Mouse (Mus musculus): Measurements from ENCODE around the gene Edar. TPM values are rescaled to one million over a fixed set of nuclear protein-coding genes. Genes with fewer than 3 reads are reported as not detected.

The Edar gene
- total and polyA plus RNA-seq, 2 experiments: under 0.01 to 0.05 TPM

DNA sequence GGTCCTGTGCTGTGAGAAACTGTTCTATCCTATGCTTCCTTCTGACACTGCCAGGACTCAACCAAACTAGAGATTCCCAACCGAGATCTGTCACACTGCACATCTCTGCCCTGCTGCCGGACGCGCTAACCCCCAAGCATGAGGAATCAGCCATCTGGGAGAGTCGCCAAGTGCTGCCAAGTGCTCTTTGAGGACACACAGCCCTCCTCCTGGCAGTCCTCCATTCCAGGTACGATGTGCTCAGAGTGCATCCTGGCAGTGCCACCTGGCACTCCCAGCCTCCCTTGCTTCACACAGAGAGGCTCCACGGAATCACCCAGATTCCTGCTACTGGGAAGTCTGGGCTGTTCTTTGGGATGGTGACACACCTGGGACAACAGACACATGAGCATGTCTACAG, 31.3 kb downstream of the Edar start:
- no peak overlapping the region for H3K27ac ChIP-seq (replicated peaks; ENCODE audit: insufficient read depth, low read depth, low read length)
- no peaks in the 10 kb centered on the region for H3K36me3 ChIP-seq (ENCODE audit: control insufficient read depth, insufficient read depth, low read length)
- TF ChIP-seq CTCF (IDR thresholded peaks at IDR 0.05; ENCODE audit: low read depth, low read length) (no peak), POLR2A (IDR thresholded peaks at IDR 0.05; ENCODE audit: extremely low read depth, insufficient read depth, low read length) (no peak)
- no peak overlapping the region for H3K9ac ChIP-seq (ENCODE audit: low read depth, low read length)
- H3K27me3 ChIP-seq (ENCODE audit: control insufficient read depth, insufficient read depth, low read length): no peaks in the 10 kb centered on the region
- 76% methylated on average over 7 of the region's 7 CpGs for WGBS
- no peak for DNase-seq (ENCODE audit: extremely low read depth, low read depth, low spot score)
- no peak overlapping the region for H3K4me3 ChIP-seq (ENCODE audit: insufficient read depth, low read depth, low read length)
- no peaks in the 10 kb centered on the region for H3K79me2 ChIP-seq (ENCODE audit: control insufficient read depth, insufficient read depth, low read length)
- H3K4me1 ChIP-seq (ENCODE audit: control insufficient read depth, insufficient read depth, low read length): no peaks in the 10 kb centered on the region

DNA sequence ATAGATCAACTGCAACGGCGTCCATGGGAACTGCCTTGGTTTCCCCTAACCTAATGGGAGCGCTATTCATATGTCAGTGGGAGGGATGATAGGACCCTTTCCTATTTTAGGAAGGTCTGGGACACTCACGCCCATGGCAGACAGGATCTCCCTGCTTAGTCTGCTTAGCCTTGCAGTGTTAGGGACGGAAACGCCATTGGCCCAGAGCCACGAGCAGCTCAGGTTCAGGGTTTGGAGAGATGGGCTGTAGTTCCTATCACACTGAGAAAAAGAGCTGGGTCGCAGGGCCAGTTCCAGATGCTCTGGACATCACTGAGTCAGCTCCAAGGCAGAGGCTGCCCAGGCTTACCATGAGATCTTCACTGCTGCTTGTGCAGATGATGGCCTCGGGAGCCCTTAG, 32.5 kb downstream of the Edar start:
- Histone ChIP-seq H3K79me2 (ENCODE audit: control insufficient read depth, insufficient read depth, low read length) (no peaks in the 10 kb centered on the region), H3K27me3 (ENCODE audit: control insufficient read depth, insufficient read depth, low read length) (no peaks in the 10 kb centered on the region; the same call in 1 of the 2 replicates), H3K36me3 (ENCODE audit: control insufficient read depth, insufficient read depth, low read length) (no peaks in the 10 kb centered on the region), H3K27ac (replicated peaks; ENCODE audit: insufficient read depth, low read depth, low read length) (no peak overlapping the region), H3K4me1 (ENCODE audit: control insufficient read depth, insufficient read depth, low read length) (no peaks in the 10 kb centered on the region), H3K9ac (ENCODE audit: low read depth, low read length) (no peak overlapping the region), H3K4me3 (ENCODE audit: insufficient read depth, low read depth, low read length) (no peak overlapping the region)
- WGBS: 84% methylated on average over 9 of the region's 9 CpGs
- DNase-seq (ENCODE audit: extremely low read depth, low read depth, low spot score): no peak
- no peak for TF ChIP-seq CTCF (IDR thresholded peaks at IDR 0.05; ENCODE audit: low read depth, low read length)
- no peak for TF ChIP-seq POLR2A (IDR thresholded peaks at IDR 0.05; ENCODE audit: extremely low read depth, insufficient read depth, low read length)

DNA sequence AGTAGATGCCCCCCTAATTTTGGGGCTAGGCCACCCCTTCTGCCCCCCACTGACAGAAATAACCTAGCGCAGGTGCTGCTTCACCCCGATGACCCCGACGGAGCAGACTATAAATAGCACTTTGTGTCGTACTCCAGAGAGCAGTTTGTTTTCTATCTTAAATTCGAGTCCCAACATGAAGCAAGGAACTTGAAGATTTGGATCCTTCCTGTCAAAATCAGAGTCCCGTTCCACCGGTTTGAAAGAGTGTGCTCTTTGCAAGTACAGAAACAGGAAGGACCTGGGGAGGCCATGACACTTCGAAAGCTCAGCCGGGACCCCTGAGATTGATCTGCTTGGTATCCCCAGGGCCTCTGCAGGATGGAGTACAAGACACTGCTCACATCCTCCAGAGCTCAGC, 33.8 kb downstream of the Edar start:
- Histone ChIP-seq H3K36me3 (ENCODE audit: control insufficient read depth, insufficient read depth, low read length) (no peaks in the 10 kb centered on the region), H3K9ac (ENCODE audit: low read depth, low read length) (no peak overlapping the region), H3K27ac (replicated peaks; ENCODE audit: insufficient read depth, low read depth, low read length) (no peak overlapping the region), H3K79me2 (ENCODE audit: control insufficient read depth, insufficient read depth, low read length) (no peaks in the 10 kb centered on the region), H3K4me3 (ENCODE audit: insufficient read depth, low read depth, low read length) (no peak overlapping the region), H3K27me3 (ENCODE audit: control insufficient read depth, insufficient read depth, low read length) (no peaks in the 10 kb centered on the region; the same call in 1 of the 2 replicates), H3K4me1 (ENCODE audit: control insufficient read depth, insufficient read depth, low read length) (no peaks in the 10 kb centered on the region)
- WGBS: 71% methylated on average over 10 of the region's 10 CpGs
- no peak for DNase-seq (ENCODE audit: extremely low read depth, low read depth, low spot score)
- no peak for TF ChIP-seq POLR2A (IDR thresholded peaks at IDR 0.05; ENCODE audit: extremely low read depth, insufficient read depth, low read length)
- TF ChIP-seq CTCF (IDR thresholded peaks at IDR 0.05; ENCODE audit: low read depth, low read length): no peak

DNA sequence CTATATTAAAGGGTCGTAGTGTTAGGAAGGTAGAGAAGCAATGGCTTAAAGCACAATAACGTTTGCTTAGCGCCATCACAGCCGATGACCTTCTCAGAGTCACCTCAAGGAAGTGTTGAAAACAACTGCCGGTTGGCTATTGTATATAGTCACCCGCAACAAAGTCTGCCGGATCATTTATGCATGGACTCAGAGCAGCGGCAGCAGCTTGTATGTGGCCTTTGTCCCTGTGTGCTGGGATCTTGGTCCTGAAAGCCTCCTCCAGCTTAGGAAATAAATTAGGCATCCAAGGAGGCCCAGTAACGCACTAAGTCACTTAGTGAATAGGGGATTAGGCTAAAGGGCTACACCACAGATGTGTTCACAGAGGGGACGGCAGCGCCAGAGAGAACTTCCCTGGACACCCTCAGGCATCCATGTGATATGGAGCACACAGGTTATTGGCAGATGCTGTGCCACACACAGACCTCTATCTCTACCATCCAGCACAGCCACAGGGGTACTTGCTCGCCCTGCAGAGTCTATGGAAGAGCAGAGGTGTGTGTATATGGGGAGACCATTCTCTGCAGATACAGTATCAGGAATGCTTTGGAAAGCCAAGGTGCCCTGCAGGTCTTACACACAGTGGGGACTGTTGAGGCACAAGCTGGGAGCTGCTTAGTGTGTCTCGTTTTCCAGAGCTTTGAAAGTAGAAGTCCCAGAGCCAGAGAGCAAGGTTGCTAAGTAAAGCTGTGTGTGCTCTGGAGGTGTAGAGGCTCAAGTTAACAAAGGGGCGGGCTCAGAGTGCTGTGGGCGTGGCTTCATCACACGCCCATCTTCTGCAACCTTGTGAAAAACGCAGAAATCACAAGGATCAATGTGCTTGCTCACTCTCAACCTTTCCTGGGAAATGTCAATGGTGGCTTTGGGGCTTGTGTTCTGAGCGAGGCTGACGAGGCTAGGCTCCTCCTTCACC, 34.7 kb downstream of the Edar start:
- Histone ChIP-seq H3K4me3 (ENCODE audit: insufficient read depth, low read depth, low read length) (no peak overlapping the region), H3K79me2 (ENCODE audit: control insufficient read depth, insufficient read depth, low read length) (no peaks in the 10 kb centered on the region), H3K27me3 (ENCODE audit: control insufficient read depth, insufficient read depth, low read length) (no peaks in the 10 kb centered on the region; the same call in 1 of the 2 replicates), H3K27ac (replicated peaks; ENCODE audit: insufficient read depth, low read depth, low read length) (no peak overlapping the region), H3K36me3 (ENCODE audit: control insufficient read depth, insufficient read depth, low read length) (no peaks in the 10 kb centered on the region), H3K9ac (ENCODE audit: low read depth, low read length) (no peak overlapping the region), H3K4me1 (ENCODE audit: control insufficient read depth, insufficient read depth, low read length) (no peaks in the 10 kb centered on the region)
- no peak for DNase-seq (ENCODE audit: extremely low read depth, low read depth, low spot score)
- TF ChIP-seq POLR2A (IDR thresholded peaks at IDR 0.05; ENCODE audit: extremely low read depth, insufficient read depth, low read length) (no peak), CTCF (IDR thresholded peaks at IDR 0.05; ENCODE audit: low read depth, low read length) (no peak)
- WGBS: 57% methylated on average over 19 of the region's 19 CpGs

DNA sequence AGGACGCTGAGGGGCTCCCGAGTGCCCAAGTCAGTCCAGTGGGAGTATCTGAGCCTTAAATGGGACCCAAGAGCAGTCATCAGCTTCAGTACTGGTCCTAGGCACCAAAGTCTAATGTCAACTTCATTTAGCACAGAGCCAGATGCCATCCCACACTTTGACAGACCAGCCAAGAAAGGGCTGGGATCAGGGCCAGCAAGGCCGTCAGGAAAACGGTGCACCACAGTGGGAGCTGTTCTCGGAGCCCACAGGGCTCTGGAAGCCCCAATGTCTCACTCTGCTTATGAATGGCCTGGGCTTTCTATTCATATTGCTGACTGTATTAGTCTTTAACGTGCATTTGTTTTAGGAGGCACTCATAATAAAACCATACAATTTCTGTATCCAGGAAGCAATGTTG, 36.2 kb downstream of the Edar start:
- Histone ChIP-seq H3K4me1 (ENCODE audit: control insufficient read depth, insufficient read depth, low read length) (no peaks in the 10 kb centered on the region), H3K36me3 (ENCODE audit: control insufficient read depth, insufficient read depth, low read length) (no peaks in the 10 kb centered on the region)

More for the DNA sequence above, 36.2 kb downstream of the Edar start:
- Histone ChIP-seq H3K27ac (replicated peaks; ENCODE audit: insufficient read depth, low read depth, low read length) (no peak overlapping the region), H3K79me2 (ENCODE audit: control insufficient read depth, insufficient read depth, low read length) (no peaks in the 10 kb centered on the region), H3K27me3 (ENCODE audit: control insufficient read depth, insufficient read depth, low read length) (no peaks in the 10 kb centered on the region; the same call in 1 of the 2 replicates), H3K4me3 (ENCODE audit: insufficient read depth, low read depth, low read length) (no peak overlapping the region), H3K9ac (ENCODE audit: low read depth, low read length) (no peak overlapping the region)
- 65% methylated on average over 6 of the region's 6 CpGs for WGBS
- no peak for TF ChIP-seq POLR2A (IDR thresholded peaks at IDR 0.05; ENCODE audit: extremely low read depth, insufficient read depth, low read length)
- no peak for TF ChIP-seq CTCF (IDR thresholded peaks at IDR 0.05; ENCODE audit: low read depth, low read length)
- DNase-seq (ENCODE audit: extremely low read depth, low read depth, low spot score): no peak

Data from liver, adult 2 months (tissue).